Mouse (Mus musculus) neural tube, embryonic 13.5 days (tissue): ENCODE measurements at regions not wholly inside any gene's neighbourhood (a gene's known extent, or its start where the extent isn't known, plus 50 kb on each side); places are given as distances from the start of the nearest gene placed in this dataset.

ENCODE experiments used
- ATAC-seq: fragments of 200-750 bp; cut with Nextera tagmentation; 2 replicates; pipeline ENCODE4 v1.8.0; 2017; ENCODE audit warnings: low read depth, mild to moderate bottlenecking, moderate TSS enrichment, moderate library complexity
- H3K27ac ChIP-seq: fragments of 300-500 bp; sonication (generic); replicated peaks from 2 replicates; pipeline ENCODE4 v1.5.1; 2015; ENCODE audit warnings: moderate library complexity, mild to moderate bottlenecking, inconsistent platforms
- H3K27me3 ChIP-seq: fragments of 300-500 bp; sonication (generic); 2 replicates; pipeline ENCODE4 v1.6.1; 2015; ENCODE audit warnings: mild to moderate bottlenecking, inconsistent platforms
- H3K36me3 ChIP-seq: fragments of 300-500 bp; sonication (generic); 2 replicates; pipeline ENCODE4 v1.6.1; 2015; ENCODE audit warnings: mild to moderate bottlenecking, inconsistent platforms
- H3K4me1 ChIP-seq: fragments of 300-500 bp; sonication (generic); replicated peaks from 2 replicates; pipeline ENCODE4 v1.6.1; 2015; ENCODE audit warnings: inconsistent platforms
- H3K4me2 ChIP-seq: fragments of 300-500 bp; sonication (generic); 2 replicates; pipeline ENCODE4 v1.6.1; 2015; ENCODE audit warnings: inconsistent platforms, mild to moderate bottlenecking, moderate library complexity
- H3K4me3 ChIP-seq: fragments of 300-500 bp; sonication (generic); 2 replicates; pipeline ENCODE4 v1.5.1; 2015; ENCODE audit warnings: mild to moderate bottlenecking, inconsistent platforms
- H3K9ac ChIP-seq: fragments of 300-500 bp; sonication (generic); 2 replicates; pipeline ENCODE4 v1.6.1; 2015; ENCODE audit warnings: moderate library complexity, mild to moderate bottlenecking, inconsistent platforms
- H3K9me3 ChIP-seq: fragments of 300-500 bp; sonication (generic); 2 replicates; pipeline ENCODE4 v1.6.1; 2016; ENCODE audit warnings: inconsistent platforms
- WGBS: fragments of 180-500 bp; shearing (Covaris S2); methylation state at CpG from one replicate; pipeline ENCODE4 v1.1.7; 2015; 5-methylcytosine and 5-hydroxymethylcytosine counted together

- no peak overlapping the region for H3K9ac ChIP-seq
- no peaks in the 10 kb centered on the region; the same call in 1 of the 2 replicates for H3K4me1 ChIP-seq
- no peak overlapping the region for H3K27ac ChIP-seq
- no peak overlapping the region for H3K4me3 ChIP-seq
- no peak for ATAC-seq
- peaks cover 6% of the 10 kb centered on the region for H3K27me3 ChIP-seq
- no peaks in the 10 kb centered on the region for H3K9me3 ChIP-seq
- H3K4me2 ChIP-seq, result peak overlapping the region; percentile 29
- H3K36me3 ChIP-seq, result no peaks in the 10 kb centered on the region
- WGBS, result 18% methylated on average over 5 of the region's 5 CpGs
These were observed 54.7 kb upstream of the Commd3 start for GRCm38 (mm10) chr2:18617520-18617919.

GRCm38 (mm10) chr2:18609868-18610185 lies 62.4 kb upstream of the Commd3 start:
- H3K27me3 ChIP-seq, result peaks cover 72% of the 10 kb centered on the region

GRCm38 (mm10) chr2:18609075-18609867 lies 62.9 kb upstream of the Commd3 start:
- no peaks in the 10 kb centered on the region for H3K9me3 ChIP-seq
- peak overlapping the region; percentile 66 for H3K9ac ChIP-seq
- ATAC-seq, result peak; percentile 65
- no peak overlapping the region for H3K27ac ChIP-seq
- no peaks in the 10 kb centered on the region for H3K36me3 ChIP-seq
- H3K27me3 ChIP-seq, result peaks cover 75% of the 10 kb centered on the region
- H3K4me1 ChIP-seq, result peaks cover 26% of the 10 kb centered on the region
- peak overlapping the region; percentile 76 for H3K4me2 ChIP-seq
- under 1% methylated on average over 51 of the region's 51 CpGs for WGBS
- H3K4me3 ChIP-seq, result peak overlapping the region; percentile 43

More at GRCm38 (mm10) chr2:18609868-18610185, 62.4 kb upstream of the Commd3 start:
- H3K4me3 ChIP-seq, result peak overlapping the region; percentile 43
- H3K4me1 ChIP-seq, result peaks cover 26% of the 10 kb centered on the region
- no peaks in the 10 kb centered on the region for H3K36me3 ChIP-seq
- H3K9me3 ChIP-seq, result no peaks in the 10 kb centered on the region
- no peak for ATAC-seq
- H3K4me2 ChIP-seq, result peak overlapping the region; percentile 76
- 4% methylated on average over 10 of the region's 10 CpGs for WGBS
- no peak overlapping the region for H3K9ac ChIP-seq
- H3K27ac ChIP-seq, result no peak overlapping the region

GRCm38 (mm10) chr2:18608260-18609074 lies 63.7 kb upstream of the Commd3 start:
- H3K4me1 ChIP-seq, result peaks cover 26% of the 10 kb centered on the region
- peak overlapping the region; percentile 66 for H3K9ac ChIP-seq
- H3K27me3 ChIP-seq, result peaks cover 76% of the 10 kb centered on the region
- no peaks in the 10 kb centered on the region for H3K9me3 ChIP-seq
- peak overlapping the region; percentile 43 for H3K4me3 ChIP-seq
- ATAC-seq, result peak; percentile 80
- H3K36me3 ChIP-seq, result no peaks in the 10 kb centered on the region
- peak overlapping the region; percentile 76 for H3K4me2 ChIP-seq
- no peak overlapping the region for H3K27ac ChIP-seq
- 0% methylated on average over 29 of the region's 29 CpGs for WGBS

- Histone ChIP-seq H3K4me3 (peak overlapping the region; percentile 43), H3K27ac (no peak overlapping the region), H3K9ac (peak overlapping the region; percentile 66), H3K9me3 (no peaks in the 10 kb centered on the region), H3K4me2 (peak overlapping the region; percentile 76), H3K36me3 (no peaks in the 10 kb centered on the region), H3K27me3 (peaks cover 71% of the 10 kb centered on the region), H3K4me1 (peaks cover 26% of the 10 kb centered on the region)
- ATAC-seq, result peak; percentile 45; the same call in 1 of the 2 replicates
- 0% methylated on average over 14 of the region's 14 CpGs for WGBS
These were observed 64.5 kb upstream of the Commd3 start for GRCm38 (mm10) chr2:18607586-18608259.

GRCm38 (mm10) chr2:18607088-18607487 lies 65.1 kb upstream of the Commd3 start:
- H3K4me3 ChIP-seq, result no peak overlapping the region
- WGBS, result 4% methylated on average over 6 of the region's 6 CpGs

GRCm38 (mm10) chr2:18592221-18592620 lies 80.0 kb upstream of the Commd3 start:
- Histone ChIP-seq H3K4me3 (no peak overlapping the region), H3K27ac (no peak overlapping the region), H3K4me2 (no peak overlapping the region), H3K9me3 (no peaks in the 10 kb centered on the region), H3K9ac (no peak overlapping the region), H3K4me1 (peaks cover 5% of the 10 kb centered on the region), H3K27me3 (no peaks in the 10 kb centered on the region), H3K36me3 (no peaks in the 10 kb centered on the region)
- whole genome bisulfite sequencing, result 72% methylated on average over 4 of the region's 4 CpGs
- ATAC-seq, result no peak

More at GRCm38 (mm10) chr2:18607088-18607487, 65.1 kb upstream of the Commd3 start:
- no peak overlapping the region for H3K9ac ChIP-seq
- H3K4me2 ChIP-seq, result peak overlapping the region; percentile 76
- no peak overlapping the region for H3K27ac ChIP-seq
- no peaks in the 10 kb centered on the region for H3K36me3 ChIP-seq
- no peak for ATAC-seq
- H3K4me1 ChIP-seq, result peaks cover 26% of the 10 kb centered on the region
- H3K27me3 ChIP-seq, result peaks cover 66% of the 10 kb centered on the region
- H3K9me3 ChIP-seq, result no peaks in the 10 kb centered on the region

- Histone ChIP-seq H3K27me3 (no peaks in the 10 kb centered on the region), H3K9me3 (no peaks in the 10 kb centered on the region), H3K4me2 (peak overlapping the region; percentile 69), H3K27ac (no peak overlapping the region), H3K9ac (peak overlapping the region; percentile 59), H3K36me3 (no peaks in the 10 kb centered on the region), H3K4me3 (peak overlapping the region; percentile 49), H3K4me1 (peaks cover 5% of the 10 kb centered on the region)
- WGBS, result 2% methylated on average over 4 of the region's 4 CpGs
- ATAC-seq, result no peak
These were observed 84.0 kb upstream of the Commd3 start for GRCm38 (mm10) chr2:18588232-18588631.

- Histone ChIP-seq H3K4me1 (peaks cover 5% of the 10 kb centered on the region), H3K9me3 (no peaks in the 10 kb centered on the region), H3K36me3 (no peaks in the 10 kb centered on the region), H3K9ac (peak overlapping the region; percentile 59), H3K4me3 (peak overlapping the region; percentile 49), H3K4me2 (peak overlapping the region; percentile 69), H3K27me3 (no peaks in the 10 kb centered on the region), H3K27ac (peak overlapping the region; percentile 55)
- under 1% methylated on average over 16 of the region's 16 CpGs for WGBS
- no peak for ATAC-seq
These were observed 84.4 kb upstream of the Commd3 start for GRCm38 (mm10) chr2:18587746-18588231.

GRCm38 (mm10) chr2:18586925-18587724 lies 85.1 kb upstream of the Commd3 start:
- Histone ChIP-seq H3K4me2 (peak overlapping the region; percentile 69), H3K4me1 (peaks cover 5% of the 10 kb centered on the region), H3K9ac (peak overlapping the region; percentile 59), H3K27ac (peak overlapping the region; percentile 55), H3K4me3 (peak overlapping the region; percentile 49), H3K27me3 (no peaks in the 10 kb centered on the region), H3K36me3 (no peaks in the 10 kb centered on the region), H3K9me3 (no peaks in the 10 kb centered on the region)
- peak; percentile 88 for ATAC-seq
- 1% methylated on average over 31 of the region's 31 CpGs for WGBS
